Mouse (Mus musculus) embryonic facial prominence, embryonic 10.5 days (tissue): ENCODE measurements around the gene Padi6. TPM values are rescaled to one million over a fixed set of nuclear protein-coding genes. Genes with fewer than 3 reads are reported as not detected.

Experiments
- DNase-seq: peaks from one replicate; pipeline ENCODE4 v3.0.0-alpha.2; 2017; ENCODE audit warnings: low spot score
- H3K27ac ChIP-seq: fragments of 300-500 bp; sonication (generic); replicated peaks from 2 replicates; pipeline ENCODE4 v1.5.1; 2016; ENCODE audit warnings: mild to moderate bottlenecking
- H3K27me3 ChIP-seq: fragments of 300-500 bp; sonication (generic); replicated peaks from 2 replicates; pipeline ENCODE4 v1.6.1; 2016; ENCODE audit warnings: low read depth, mild to moderate bottlenecking; ENCODE audit not compliant: poor library complexity, severe bottlenecking
- H3K36me3 ChIP-seq: fragments of 300-500 bp; sonication (generic); replicated peaks from 2 replicates; pipeline ENCODE4 v1.6.1; 2016; ENCODE audit warnings: mild to moderate bottlenecking, moderate library complexity
- H3K4me1 ChIP-seq: fragments of 300-500 bp; sonication (generic); 2 replicates; pipeline ENCODE4 v1.6.1; 2016
- H3K4me3 ChIP-seq: fragments of 300-500 bp; sonication (generic); 2 replicates; pipeline ENCODE4 v1.5.1; 2016; ENCODE audit warnings: mild to moderate bottlenecking, moderate library complexity
- H3K9me3 ChIP-seq: fragments of 300-500 bp; sonication (generic); 2 replicates; pipeline ENCODE4 v1.6.1; 2016; ENCODE audit warnings: mild to moderate bottlenecking
- WGBS: fragments of 180-500 bp; shearing (Covaris S2); methylation state at CpG from one replicate; pipeline ENCODE4 v1.1.7; 2016; 5-methylcytosine and 5-hydroxymethylcytosine counted together
- polyA plus RNA-seq: library from polyadenylated mRNA; unstranded; fragments of >200 nt; fragmentation: Nextera tagmentation; extraction: Ambion mirVana; gene quantifications from 2 replicates; pipeline ENCODE4 v1.2.1, GENCODE M21; 2016

The Padi6 gene
- polyA plus RNA-seq, 1 experiment from 2014 or later = not detected

DNA sequence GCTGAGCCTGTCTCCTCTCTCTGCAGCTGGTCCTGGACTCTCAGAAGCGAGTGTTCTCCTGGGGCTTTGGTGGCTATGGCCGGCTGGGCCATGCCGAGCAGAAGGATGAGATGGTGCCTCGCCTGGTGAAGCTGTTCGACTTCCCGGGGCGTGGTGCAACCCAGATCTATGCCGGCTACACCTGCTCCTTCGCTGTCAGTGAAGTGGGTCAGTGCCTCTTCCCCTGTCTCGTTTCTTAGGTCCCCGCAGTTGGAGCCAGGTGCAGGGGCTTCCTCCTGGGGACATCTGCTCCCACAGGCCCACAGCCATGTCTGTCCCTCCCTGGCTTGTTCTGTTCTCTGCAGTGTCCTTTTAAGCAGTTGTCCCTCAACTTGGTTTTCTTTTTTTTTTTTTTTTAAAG is 25.4 kb downstream of the Padi6 start:
- no peak for DNase-seq
- no peak overlapping the region for H3K27ac ChIP-seq
- no peak overlapping the region for H3K4me3 ChIP-seq
- no peaks in the 10 kb centered on the region for H3K27me3 ChIP-seq
- H3K9me3 ChIP-seq = no peaks in the 10 kb centered on the region
- WGBS = 97% methylated on average over 11 of the region's 11 CpGs
- peaks cover 27% of the 10 kb centered on the region for H3K4me1 ChIP-seq
- peaks cover 99% of the 10 kb centered on the region for H3K36me3 ChIP-seq

DNA sequence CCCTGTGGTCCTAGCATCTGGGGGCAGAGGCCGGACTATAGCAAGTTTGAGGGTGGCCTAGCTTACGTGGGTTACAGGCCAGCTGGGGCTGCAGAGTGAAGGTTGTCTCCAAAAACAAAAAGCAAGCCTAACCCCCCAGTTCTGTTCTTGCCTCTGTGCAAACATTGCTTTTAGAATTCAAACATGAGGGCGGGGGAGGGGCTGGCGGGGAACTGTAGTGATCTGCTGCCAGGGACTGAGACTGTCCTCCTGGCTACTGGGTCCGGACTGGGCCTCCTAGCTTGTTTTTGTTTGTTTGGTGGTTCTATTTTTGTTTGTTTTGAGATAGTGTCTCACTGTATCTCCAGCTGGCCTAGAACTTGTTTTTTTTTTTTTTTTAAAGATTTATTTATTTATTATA is 27.9 kb downstream of the Padi6 start:
- WGBS = 88% methylated on average over 5 of the region's 5 CpGs
- no peaks in the 10 kb centered on the region for H3K9me3 ChIP-seq
- peaks cover 35% of the 10 kb centered on the region for H3K4me1 ChIP-seq
- DNase-seq = no peak
- H3K27me3 ChIP-seq = no peaks in the 10 kb centered on the region
- H3K4me3 ChIP-seq = no peak overlapping the region
- no peak overlapping the region for H3K27ac ChIP-seq
- peaks cover 99% of the 10 kb centered on the region for H3K36me3 ChIP-seq

DNA sequence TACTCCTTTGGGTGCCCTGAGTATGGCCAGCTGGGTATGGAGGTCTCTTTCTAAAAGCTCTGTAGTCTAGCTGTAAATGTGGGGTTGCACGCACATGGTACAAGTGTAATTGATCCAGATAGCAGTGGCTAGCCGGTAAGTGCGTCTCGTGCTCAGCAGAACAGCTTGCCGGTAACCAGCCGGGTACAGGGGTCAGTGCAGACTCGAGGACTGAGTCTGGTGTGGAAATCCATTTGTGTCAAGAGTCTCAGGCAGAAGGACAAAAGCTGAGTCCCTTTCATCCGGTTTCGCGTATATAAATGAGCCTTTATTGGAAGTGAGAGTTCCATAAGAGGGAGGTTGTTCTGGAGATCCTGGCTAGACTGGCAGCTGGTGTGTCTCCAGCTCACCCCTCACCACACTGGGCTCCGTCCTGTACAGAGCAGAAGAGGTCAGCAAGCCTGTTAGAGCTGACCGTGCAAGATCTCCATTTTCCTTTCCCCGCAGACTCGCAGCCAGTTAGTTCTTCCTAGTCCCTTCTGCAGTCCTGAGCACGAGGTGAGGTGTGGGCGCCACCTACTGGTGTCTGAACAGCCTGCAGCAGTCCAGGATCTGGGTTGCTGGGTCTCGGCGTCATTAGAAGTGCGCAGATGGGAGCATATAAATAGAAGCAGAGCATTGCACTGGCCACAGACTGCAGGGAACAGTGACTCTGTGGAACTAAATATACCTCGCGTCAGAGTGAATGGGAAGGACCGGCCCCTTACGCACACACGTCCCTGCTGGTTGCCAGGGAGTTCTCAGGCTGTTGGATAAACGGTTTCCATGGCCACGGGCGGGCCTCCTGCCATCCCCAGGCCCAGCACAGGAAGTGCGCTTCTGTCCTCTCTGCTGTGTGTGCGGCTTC is 28.7 kb downstream of the Padi6 start:
- H3K27ac ChIP-seq = no peak overlapping the region; the same call in 1 of the 2 replicates

DNA sequence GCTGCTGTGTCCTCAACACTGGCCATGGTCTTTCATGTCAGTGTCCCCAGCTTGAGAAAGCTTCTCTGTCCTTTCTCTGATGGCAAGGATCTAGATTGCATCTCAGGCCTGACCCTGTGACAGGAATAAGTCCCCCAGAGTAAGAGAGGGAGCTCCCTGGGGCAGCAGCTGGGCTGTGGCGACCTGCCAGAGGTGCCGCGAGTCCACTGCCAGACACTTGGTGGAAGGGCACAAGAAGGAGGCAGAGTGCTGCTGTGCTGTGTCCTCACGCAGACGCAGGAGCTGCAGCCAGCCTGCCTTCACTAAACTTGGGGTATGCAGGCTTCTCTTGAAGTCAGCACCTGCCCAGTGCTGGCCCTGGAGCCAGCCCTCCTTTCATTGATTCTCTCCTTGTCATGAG is 31.1 kb downstream of the Padi6 start:
- Histone ChIP-seq H3K4me1 (peaks cover 48% of the 10 kb centered on the region), H3K9me3 (no peaks in the 10 kb centered on the region), H3K36me3 (peaks cover 99% of the 10 kb centered on the region), H3K27ac (no peak overlapping the region), H3K4me3 (no peak overlapping the region), H3K27me3 (no peaks in the 10 kb centered on the region)
- DNase-seq = no peak
- WGBS = 89% methylated on average over 5 of the region's 5 CpGs

More for the DNA sequence above, 28.7 kb downstream of the Padi6 start:
- peak; percentile 86 for DNase-seq
- Histone ChIP-seq H3K4me1 (peaks cover 35% of the 10 kb centered on the region), H3K27me3 (no peaks in the 10 kb centered on the region), H3K4me3 (no peak overlapping the region), H3K36me3 (peaks cover 99% of the 10 kb centered on the region), H3K9me3 (no peaks in the 10 kb centered on the region)
- WGBS = 65% methylated on average over 29 of the region's 29 CpGs

DNA sequence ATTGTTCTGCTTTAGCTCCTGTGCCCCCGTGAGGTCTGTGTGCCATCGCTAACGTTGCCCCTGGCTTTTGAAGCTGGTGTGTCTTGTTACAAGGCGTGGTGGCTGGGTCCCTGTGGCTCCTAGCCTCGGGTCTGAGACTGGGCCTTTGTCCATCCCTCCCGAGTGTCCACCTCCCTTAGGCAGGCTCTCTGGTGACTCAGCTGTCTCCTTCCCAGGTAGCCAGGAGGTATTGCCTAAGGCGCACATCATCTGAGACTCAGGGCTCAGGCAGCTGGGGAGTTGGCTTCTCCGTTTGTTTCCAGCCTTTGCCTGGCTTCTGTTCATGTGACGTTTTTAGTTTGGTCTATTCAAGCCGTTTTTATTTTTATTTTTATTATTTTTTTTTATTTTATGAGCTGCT is 31.7 kb downstream of the Padi6 start:
- Histone ChIP-seq H3K27ac (no peak overlapping the region), H3K27me3 (no peaks in the 10 kb centered on the region), H3K4me3 (no peak overlapping the region), H3K4me1 (peaks cover 54% of the 10 kb centered on the region), H3K9me3 (no peaks in the 10 kb centered on the region), H3K36me3 (peaks cover 99% of the 10 kb centered on the region)
- no peak for DNase-seq
- 86% methylated on average over 10 of the region's 10 CpGs for WGBS

DNA sequence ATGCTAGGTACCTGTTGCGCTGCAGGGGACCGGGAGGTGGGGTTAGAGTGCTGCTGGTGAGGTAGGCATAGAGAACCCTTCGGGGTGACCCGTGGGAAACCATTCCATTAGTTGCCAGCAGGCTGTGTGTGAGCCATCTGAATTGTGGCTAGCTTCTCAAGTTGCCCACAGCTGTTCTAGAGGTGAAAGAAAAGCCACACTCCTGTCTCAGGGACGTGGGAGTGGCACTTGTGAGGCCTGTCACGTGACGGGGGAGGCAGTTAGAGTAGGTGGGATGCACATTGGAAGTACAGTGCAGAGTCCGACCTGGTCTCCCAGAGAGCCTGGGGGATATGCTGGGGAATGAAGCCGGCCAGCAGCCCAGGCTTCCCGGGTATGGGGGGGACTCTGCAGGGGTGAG is 32.8 kb downstream of the Padi6 start:
- no peak for DNase-seq
- 90% methylated on average over 10 of the region's 10 CpGs for WGBS
- Histone ChIP-seq H3K4me1 (peaks cover 65% of the 10 kb centered on the region), H3K9me3 (no peaks in the 10 kb centered on the region), H3K4me3 (no peak overlapping the region), H3K27ac (no peak overlapping the region), H3K36me3 (peaks cover 100% of the 10 kb centered on the region), H3K27me3 (no peaks in the 10 kb centered on the region)

DNA sequence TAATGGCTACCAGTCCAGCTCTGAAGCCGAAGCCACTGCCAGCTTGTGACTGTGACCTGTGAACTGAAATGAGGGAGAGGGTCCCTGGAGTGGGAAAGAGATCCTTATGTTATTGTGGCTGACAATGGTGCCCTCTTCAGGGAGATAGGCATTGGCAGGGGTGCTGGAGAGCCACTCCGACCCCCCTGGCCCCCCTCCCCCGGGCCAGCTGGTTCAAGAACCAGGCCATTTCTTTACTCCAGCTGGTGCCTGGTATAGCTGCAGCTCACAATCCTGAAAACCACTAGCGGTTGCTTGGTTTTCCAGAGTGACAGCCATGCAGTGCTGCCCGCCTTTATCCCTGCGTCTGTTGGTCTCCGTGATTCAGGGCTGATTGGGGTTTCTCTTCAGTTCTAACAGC is 33.3 kb downstream of the Padi6 start:
- H3K36me3 ChIP-seq = peaks cover 100% of the 10 kb centered on the region
- no peak overlapping the region for H3K4me3 ChIP-seq
- 93% methylated on average over 7 of the region's 7 CpGs for WGBS

DNA sequence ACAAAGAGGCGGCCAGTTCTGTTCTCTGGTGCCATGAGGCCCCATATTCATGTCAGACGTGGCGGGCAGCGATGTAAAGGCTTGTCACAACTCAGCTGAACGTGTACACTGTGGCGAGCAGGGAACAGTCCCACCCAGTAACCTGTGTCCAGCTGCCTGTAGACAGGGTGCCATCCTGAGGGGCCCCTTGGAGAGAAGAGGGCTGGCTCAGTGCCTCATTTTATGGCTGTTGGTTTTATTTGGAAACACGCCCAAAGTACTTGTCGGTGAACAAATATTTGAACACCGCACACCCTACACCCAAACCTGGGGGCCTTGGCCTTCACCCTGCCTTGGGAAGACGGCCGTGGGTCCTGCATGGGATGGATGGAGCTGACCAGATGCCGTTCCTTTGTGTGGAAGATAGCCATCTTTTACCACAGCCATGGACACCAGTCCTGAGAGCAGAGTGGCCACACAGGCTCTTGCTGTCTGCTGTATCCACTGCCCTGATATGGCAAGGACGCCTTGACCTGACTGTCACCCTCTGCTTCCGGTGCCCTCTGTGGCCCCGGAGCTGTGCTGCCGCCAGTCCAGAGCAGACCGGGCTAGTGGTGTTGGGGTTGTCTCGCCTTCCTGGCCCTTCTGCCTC is 34.0 kb downstream of the Padi6 start:
- no peaks in the 10 kb centered on the region for H3K9me3 ChIP-seq
- no peak overlapping the region for H3K4me3 ChIP-seq
- 90% methylated on average over 18 of the region's 18 CpGs for WGBS
- H3K27me3 ChIP-seq = no peaks in the 10 kb centered on the region
- peaks cover 66% of the 10 kb centered on the region for H3K4me1 ChIP-seq
- no peak for DNase-seq
- H3K36me3 ChIP-seq = peaks cover 99% of the 10 kb centered on the region
- H3K27ac ChIP-seq = no peak overlapping the region

More for the DNA sequence above, 33.3 kb downstream of the Padi6 start:
- H3K4me1 ChIP-seq = peaks cover 66% of the 10 kb centered on the region
- DNase-seq = no peak
- H3K9me3 ChIP-seq = no peaks in the 10 kb centered on the region
- H3K27ac ChIP-seq = no peak overlapping the region
- H3K27me3 ChIP-seq = no peaks in the 10 kb centered on the region

DNA sequence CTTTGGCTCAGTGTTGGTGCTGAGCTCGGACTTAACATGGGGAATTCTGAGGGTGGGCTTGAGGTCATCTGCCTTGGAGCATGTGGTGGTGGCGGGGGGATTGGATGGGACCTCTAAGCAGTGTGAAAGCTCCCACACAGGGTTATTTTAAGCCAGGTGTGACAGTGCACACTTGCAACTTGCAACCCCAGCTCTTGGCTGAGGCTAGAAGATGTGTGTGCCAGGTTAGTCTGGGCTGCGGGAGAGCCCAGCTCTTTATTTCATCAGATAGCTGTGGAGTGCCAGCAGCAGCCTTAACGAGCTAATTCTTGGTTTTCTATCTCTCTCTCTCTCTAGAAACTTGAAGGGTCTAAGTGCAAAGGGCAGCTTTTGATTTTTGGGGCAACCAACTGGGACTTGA is 34.8 kb downstream of the Padi6 start:
- peaks cover 62% of the 10 kb centered on the region for H3K4me1 ChIP-seq
- peaks cover 91% of the 10 kb centered on the region for H3K36me3 ChIP-seq
- no peaks in the 10 kb centered on the region for H3K27me3 ChIP-seq
- H3K27ac ChIP-seq = no peak overlapping the region
- no peaks in the 10 kb centered on the region for H3K9me3 ChIP-seq
- H3K4me3 ChIP-seq = no peak overlapping the region
- WGBS = 88% methylated on average over 4 of the region's 4 CpGs
- DNase-seq = no peak

DNA sequence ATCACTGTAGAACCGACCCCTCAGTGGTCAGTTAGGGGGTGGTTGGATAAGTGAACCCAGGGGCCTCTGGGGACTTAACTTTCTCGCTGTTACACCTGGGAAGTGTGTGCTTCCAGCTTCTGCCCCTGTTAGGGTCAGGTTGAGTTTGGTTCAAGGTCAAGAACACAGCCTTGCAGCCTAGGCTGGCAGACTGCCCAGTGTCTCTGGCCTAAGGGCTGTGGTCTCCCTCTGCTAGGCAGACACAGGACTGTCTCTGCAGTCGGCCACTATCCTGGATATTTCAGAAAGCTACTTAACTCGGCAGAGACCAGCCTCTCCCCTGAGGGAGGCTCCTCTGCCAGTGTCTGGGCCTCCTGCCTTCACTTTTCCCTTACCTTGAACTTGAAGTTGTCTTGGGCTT is 38.3 kb downstream of the Padi6 start:
- Histone ChIP-seq H3K36me3 (peaks cover 57% of the 10 kb centered on the region), H3K4me1 (peaks cover 67% of the 10 kb centered on the region), H3K4me3 (peak overlapping the region; percentile 95), H3K27ac (peak overlapping the region; percentile 100), H3K9me3 (no peaks in the 10 kb centered on the region), H3K27me3 (peaks cover 16% of the 10 kb centered on the region)
- WGBS = 48% methylated on average over 4 of the region's 4 CpGs
- DNase-seq = no peak

DNA sequence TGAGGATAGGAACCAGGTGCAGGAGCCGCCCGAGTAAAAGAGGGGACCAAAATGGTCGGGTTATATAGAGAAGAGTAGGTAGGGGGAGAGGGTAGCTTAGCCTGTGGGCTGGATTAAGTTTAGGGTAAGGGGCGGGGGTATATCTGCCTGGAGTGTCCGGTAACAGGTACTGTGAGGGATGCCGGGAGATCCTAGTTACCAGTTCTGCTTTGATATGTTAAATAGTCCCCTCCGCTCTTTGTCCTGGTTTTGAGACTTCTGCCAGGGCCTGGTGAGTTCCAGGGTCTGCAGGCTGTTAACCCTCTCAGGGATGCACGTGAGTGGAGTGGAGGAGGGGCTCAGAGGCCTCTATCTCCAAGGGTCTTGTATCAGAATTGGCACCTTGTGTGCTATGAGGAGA is 38.8 kb downstream of the Padi6 start:
- Histone ChIP-seq H3K27ac (peak overlapping the region; percentile 100), H3K4me1 (peaks cover 68% of the 10 kb centered on the region), H3K27me3 (peaks cover 22% of the 10 kb centered on the region), H3K9me3 (no peaks in the 10 kb centered on the region), H3K4me3 (peak overlapping the region; percentile 95), H3K36me3 (peaks cover 51% of the 10 kb centered on the region)
- DNase-seq = peak; percentile 59
- WGBS = 6% methylated on average over 8 of the region's 8 CpGs

DNA sequence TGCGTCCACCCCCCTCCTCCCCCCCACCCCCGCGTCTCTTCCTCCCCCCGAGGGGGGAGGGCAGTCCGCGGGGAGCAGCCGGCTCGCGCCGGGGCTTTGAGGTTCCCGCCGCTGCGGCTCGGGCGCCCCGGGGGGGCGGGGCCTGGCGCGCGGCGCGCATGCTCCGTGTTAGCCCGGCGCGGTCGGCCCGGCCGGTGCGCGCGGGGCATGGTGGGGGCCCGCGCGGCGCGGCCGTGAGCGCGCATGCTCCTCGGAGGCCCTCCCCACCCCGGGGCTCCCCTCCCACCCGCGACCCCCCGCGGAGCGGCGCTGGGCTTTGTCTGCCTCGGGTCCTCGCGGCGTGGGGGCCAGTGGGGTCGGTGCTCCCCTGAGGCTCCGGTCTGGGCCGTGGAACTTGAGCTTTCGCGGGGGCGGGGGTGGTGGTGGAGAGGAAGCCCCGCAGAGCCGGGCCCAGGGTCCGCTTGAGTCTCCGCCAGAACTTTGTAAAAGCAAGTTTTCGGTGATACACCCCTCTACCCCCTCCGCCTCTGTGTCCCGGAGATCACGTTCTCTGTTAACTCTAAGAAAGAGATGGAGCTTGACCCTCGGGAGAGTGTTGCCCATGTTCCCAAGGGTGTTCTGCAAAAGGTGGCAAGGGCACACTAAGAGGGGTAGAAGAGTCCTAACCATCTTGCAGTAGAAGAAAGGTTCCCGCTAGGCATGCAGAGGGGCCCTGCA is 39.7 kb downstream of the Padi6 start:
- Histone ChIP-seq H3K27me3 (peaks cover 30% of the 10 kb centered on the region), H3K9me3 (no peaks in the 10 kb centered on the region), H3K36me3 (peaks cover 43% of the 10 kb centered on the region), H3K27ac (peak overlapping the region; percentile 100), H3K4me3 (peak overlapping the region; percentile 95), H3K4me1 (peaks cover 63% of the 10 kb centered on the region)
- peak; percentile 92 for DNase-seq
- 1% methylated on average over 51 of the region's 68 CpGs for WGBS
